Mouse (Mus musculus) spleen, adult 2 months (tissue): ENCODE results near the gene Ptprm.

Source experiments
- CTCF ChIP-seq: fragments of 200-500 bp; IDR thresholded peaks from 2 replicates; pipeline ENCODE4 v1.5.1; 2011; ENCODE audit warnings: mild to moderate bottlenecking, inconsistent platforms; ENCODE audit not compliant: insufficient read depth, insufficient read length, insufficient replicate concordance; ENCODE audit errors: extremely low read depth
- POLR2A ChIP-seq: fragments of 200-500 bp; IDR thresholded peaks from 2 replicates; pipeline ENCODE4 v1.6.1; 2011; ENCODE audit warnings: low read depth, low read length, inconsistent platforms

DNA sequence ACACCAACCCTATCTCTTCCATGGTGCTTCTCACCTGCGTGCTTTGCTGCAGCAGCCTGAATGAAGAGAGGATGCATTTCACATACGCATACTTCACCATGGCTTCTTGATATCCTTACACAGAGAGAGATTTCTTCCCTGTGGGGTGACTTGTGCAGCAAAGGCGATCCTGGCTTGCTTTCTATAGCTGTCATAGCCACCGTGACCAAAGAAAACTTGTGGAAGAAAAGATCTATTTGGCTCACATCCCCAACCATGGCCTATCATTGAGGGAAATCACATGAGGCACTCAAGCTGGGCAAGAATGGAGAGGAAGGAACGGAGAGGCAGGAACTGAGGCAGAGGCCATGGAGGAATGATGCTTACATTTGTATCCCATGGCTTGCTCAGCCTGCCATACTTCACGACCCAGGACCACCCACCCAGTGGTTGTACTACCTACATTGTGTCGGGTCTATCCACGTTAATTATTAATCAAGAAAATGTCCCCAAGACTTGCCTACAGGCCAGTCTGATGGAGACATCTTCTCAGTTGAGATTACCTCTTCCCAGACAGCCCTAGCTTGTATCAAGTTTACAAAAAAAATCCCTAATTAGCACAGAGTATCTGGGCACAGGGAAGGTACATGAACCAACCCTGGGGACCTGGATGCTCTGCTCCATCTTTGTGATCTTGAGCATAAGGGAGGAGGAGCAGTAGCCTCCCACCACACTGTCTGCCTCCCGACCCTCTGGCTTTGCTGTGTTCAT lies 641.6 kb downstream of the Ptprm start:
- TF ChIP-seq CTCF (no peak), POLR2A (no peak)
